Mouse (Mus musculus) liver, embryonic 15.5 days (tissue): ENCODE results near the gene Nps. TPM values are rescaled to one million over a fixed set of nuclear protein-coding genes. Genes with fewer than 3 reads are reported as not detected.

ENCODE experiments used
- polyA plus RNA-seq: library from polyadenylated mRNA; unstranded; fragments of >200 nt; fragmentation: Nextera tagmentation; extraction: Ambion mirVana; gene quantifications from 2 replicates; pipeline ENCODE4 v1.2.1, GENCODE M21; 2015

The Nps gene
- polyA plus RNA-seq, 1 experiment from 2014 or later, result not detected

Other genes starting within 250 kb of the Nps start
- gene Foxi2, start 151.6 kb downstream of the Nps start, polyA plus RNA-seq, result not detected in 2 replicates